Mouse (Mus musculus): ENCODE data around the gene Cdh26. TPM values are rescaled to one million over a fixed set of nuclear protein-coding genes. Genes with fewer than 3 reads are reported as not detected.

The Cdh26 gene
- polyA plus RNA-seq, 1 experiment, result not detected

DNA sequence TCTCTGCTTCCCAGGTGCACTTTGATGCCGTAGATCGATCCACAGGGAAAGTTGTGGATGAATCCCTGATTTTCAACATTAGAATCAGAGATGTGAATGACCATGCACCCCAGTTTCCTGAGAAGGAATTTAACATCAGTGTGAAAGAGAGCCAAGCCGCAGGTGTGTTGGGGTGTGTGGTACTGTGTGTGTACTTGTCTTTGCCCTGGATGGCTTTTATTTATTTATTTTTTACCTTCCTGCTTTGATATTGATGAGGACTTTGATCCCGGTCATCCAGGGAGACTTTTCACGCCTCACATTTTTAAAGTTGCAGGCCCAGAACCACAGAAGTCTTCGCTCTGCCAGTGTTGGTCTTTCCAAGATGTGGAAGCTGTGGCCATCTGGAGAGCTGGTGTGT lies 27.1 kb downstream of the Cdh26 start:
- Histone ChIP-seq H3K36me3 (ENCODE audit: control insufficient read depth) (no peaks in the 10 kb centered on the region), H3K9me3 (ENCODE audit: control insufficient read depth, low read length) (peaks cover 9% of the 10 kb centered on the region), H3K4me3 (replicated peaks) (no peak overlapping the region), H3K4me1 (ENCODE audit: control insufficient read depth) (no peaks in the 10 kb centered on the region), H3K27me3 (ENCODE audit: control insufficient read depth) (no peaks in the 10 kb centered on the region)
- TF ChIP-seq GATA1 (IDR thresholded peaks at IDR 0.05; ENCODE audit: low read length), result no peak
- TF ChIP-seq TAL1 (IDR thresholded peaks at IDR 0.05; ENCODE audit: low read length), result no peak

DNA sequence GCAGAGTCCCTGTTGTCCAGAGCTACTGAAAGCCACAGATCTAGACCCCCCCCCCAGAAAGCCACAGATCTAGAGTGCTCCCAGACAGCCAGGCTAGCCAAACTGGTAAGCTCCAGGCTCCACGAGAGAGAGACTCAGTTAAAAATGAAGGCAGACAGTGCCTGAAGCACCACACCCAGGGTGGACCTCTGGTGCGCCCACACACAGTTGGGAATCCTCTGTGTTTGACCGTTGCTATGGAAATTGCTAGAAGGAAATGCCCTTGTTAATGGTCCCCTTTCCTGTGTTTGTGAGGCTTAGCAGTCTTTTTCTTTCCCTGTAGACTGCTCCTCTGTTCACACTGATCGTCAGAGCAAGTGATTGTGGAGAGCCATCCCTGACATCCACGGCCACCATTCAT lies 30.0 kb downstream of the Cdh26 start:
- H3K4me1 ChIP-seq (ENCODE audit: control insufficient read depth), result no peaks in the 10 kb centered on the region
- no peak for TF ChIP-seq TAL1 (IDR thresholded peaks at IDR 0.05; ENCODE audit: low read length)
- no peak for TF ChIP-seq GATA1 (IDR thresholded peaks at IDR 0.05; ENCODE audit: low read length)
- H3K9me3 ChIP-seq (ENCODE audit: control insufficient read depth, low read length), result peaks cover 14% of the 10 kb centered on the region
- no peaks in the 10 kb centered on the region for H3K27me3 ChIP-seq (ENCODE audit: control insufficient read depth)
- H3K36me3 ChIP-seq (ENCODE audit: control insufficient read depth), result no peaks in the 10 kb centered on the region
- H3K4me3 ChIP-seq (replicated peaks), result no peak overlapping the region

DNA sequence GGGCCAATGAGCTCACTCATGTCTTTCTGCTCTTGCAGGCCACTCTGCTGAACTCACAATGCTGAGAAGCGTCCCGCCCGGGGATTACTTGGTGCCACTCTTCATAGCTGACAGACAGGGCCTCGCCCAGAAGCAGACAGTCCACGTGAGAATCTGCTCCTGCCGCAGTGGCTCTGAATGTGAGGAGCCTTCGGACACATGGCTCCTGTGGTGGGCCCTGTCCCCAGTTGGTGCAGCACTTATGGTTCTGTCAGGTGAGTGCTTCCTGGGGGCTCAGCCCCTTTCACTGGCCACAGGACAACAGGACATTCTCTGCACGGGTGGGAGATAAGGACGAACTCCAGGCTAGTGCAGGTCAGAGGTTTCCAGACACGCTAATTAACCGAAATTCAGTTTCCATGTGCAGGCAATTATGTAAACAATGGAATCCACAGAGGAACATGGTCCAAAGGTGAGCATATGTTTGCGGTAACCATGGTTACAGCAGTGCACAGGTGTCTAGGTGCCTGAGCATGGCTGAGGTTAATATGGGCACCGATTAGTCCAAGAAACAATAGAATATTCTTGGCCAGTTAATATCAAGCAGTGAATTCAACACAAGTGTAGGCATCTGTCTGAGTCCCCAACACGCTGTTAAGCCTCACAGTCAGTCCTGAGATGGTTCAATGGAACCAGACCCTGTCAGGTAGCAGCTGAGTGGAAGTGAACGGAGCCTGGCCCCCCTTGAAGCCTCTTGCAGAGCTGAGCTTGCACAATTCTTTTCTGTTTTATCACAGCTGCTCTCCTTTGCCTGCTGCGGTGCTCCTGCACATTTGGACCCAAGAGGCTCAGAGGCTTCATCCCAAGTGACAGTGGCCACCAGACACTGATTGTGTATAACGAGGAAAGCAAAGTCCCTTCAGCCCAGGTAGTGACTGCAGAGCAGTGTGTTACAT lies 41.5 kb downstream of the Cdh26 start:
- Histone ChIP-seq H3K9me3 (ENCODE audit: control insufficient read depth, low read length) (peaks cover 26% of the 10 kb centered on the region), H3K4me1 (ENCODE audit: control insufficient read depth) (no peaks in the 10 kb centered on the region), H3K36me3 (ENCODE audit: control insufficient read depth) (no peaks in the 10 kb centered on the region), H3K27me3 (ENCODE audit: control insufficient read depth) (no peaks in the 10 kb centered on the region), H3K4me3 (replicated peaks) (no peak overlapping the region)
- no peak for TF ChIP-seq TAL1 (IDR thresholded peaks at IDR 0.05; ENCODE audit: low read length)
- no peak for TF ChIP-seq GATA1 (IDR thresholded peaks at IDR 0.05; ENCODE audit: low read length)

DNA sequence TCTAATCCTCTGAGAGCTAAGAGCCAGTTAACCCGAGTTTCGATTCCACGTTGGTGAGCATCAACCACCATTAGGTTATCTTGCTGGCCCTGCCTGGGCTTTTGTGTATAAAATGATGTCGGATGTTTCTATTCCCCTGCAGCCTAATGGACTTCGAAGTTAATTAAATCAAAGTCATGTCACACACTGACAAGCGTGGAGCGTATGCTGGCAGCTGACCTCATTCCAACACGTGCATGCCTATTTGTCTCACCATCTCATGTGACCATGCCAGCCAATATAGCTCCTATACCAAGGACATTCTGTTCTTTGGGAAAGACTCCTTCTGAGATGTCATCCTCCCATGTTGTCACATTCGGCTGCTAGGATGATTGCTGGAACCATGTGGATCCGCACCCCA lies 43.6 kb downstream of the Cdh26 start:
- no peak overlapping the region for H3K4me3 ChIP-seq (replicated peaks)
- no peaks in the 10 kb centered on the region for H3K36me3 ChIP-seq (ENCODE audit: control insufficient read depth)
- H3K9me3 ChIP-seq (ENCODE audit: control insufficient read depth, low read length), result peaks cover 29% of the 10 kb centered on the region
- no peaks in the 10 kb centered on the region for H3K27me3 ChIP-seq (ENCODE audit: control insufficient read depth)
- no peaks in the 10 kb centered on the region for H3K4me1 ChIP-seq (ENCODE audit: control insufficient read depth)
- TF ChIP-seq GATA1 (IDR thresholded peaks at IDR 0.05; ENCODE audit: low read length), result no peak
- no peak for TF ChIP-seq TAL1 (IDR thresholded peaks at IDR 0.05; ENCODE audit: low read length)

DNA sequence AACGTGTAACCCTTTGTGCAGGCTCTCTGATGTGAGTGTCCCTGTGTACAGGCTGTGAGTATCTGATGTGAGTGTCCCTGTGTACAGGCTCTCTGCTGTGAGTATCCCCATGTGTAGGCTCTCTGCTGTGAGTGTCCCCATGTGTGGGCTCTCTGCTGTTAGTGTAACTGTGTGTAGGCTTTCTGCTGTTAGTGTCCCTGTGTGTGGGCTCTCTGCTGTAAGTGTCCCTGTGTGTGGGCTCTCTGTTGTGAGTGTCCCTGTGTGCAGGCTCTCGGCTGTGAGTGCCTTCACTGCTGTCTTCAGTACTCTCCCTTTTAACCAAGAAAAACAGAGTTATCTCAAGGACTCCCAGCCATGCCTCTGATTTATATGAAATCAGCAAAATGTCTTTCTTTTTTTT lies 46.9 kb downstream of the Cdh26 start:
- no peak overlapping the region for H3K4me3 ChIP-seq (replicated peaks)
- H3K4me1 ChIP-seq (ENCODE audit: control insufficient read depth), result no peaks in the 10 kb centered on the region
- no peaks in the 10 kb centered on the region for H3K36me3 ChIP-seq (ENCODE audit: control insufficient read depth)
- H3K27me3 ChIP-seq (ENCODE audit: control insufficient read depth), result no peaks in the 10 kb centered on the region
- no peak for TF ChIP-seq TAL1 (IDR thresholded peaks at IDR 0.05; ENCODE audit: low read length)
- no peak for TF ChIP-seq GATA1 (IDR thresholded peaks at IDR 0.05; ENCODE audit: low read length)
- H3K9me3 ChIP-seq (ENCODE audit: control insufficient read depth, low read length), result peaks cover 32% of the 10 kb centered on the region

DNA sequence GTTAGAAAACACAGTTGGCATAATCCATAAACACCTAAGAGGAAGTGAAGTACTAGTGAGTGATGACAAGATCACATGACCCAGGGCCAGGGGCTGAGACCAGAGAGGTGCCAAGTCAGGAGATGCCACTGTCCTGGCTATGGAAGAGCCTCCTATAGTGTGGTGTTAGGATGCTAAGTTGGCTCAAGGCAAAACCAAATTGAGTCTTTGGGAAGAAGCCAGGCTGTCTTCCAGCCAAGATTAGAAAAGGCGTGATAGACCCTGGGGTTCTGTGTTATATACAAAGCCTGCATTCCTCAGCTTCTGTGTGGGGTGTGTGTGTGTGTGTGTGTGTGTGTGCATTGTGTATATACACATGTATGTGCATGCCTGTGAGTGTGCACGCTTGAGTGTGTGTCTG lies 48.7 kb downstream of the Cdh26 start:
- H3K4me1 ChIP-seq (ENCODE audit: control insufficient read depth), result no peaks in the 10 kb centered on the region
- H3K36me3 ChIP-seq (ENCODE audit: control insufficient read depth), result no peaks in the 10 kb centered on the region
- no peak overlapping the region for H3K4me3 ChIP-seq (replicated peaks)
- no peaks in the 10 kb centered on the region for H3K27me3 ChIP-seq (ENCODE audit: control insufficient read depth)
- peaks cover 24% of the 10 kb centered on the region for H3K9me3 ChIP-seq (ENCODE audit: control insufficient read depth, low read length)
- no peak for TF ChIP-seq GATA1 (IDR thresholded peaks at IDR 0.05; ENCODE audit: low read length)
- no peak for TF ChIP-seq TAL1 (IDR thresholded peaks at IDR 0.05; ENCODE audit: low read length)

DNA sequence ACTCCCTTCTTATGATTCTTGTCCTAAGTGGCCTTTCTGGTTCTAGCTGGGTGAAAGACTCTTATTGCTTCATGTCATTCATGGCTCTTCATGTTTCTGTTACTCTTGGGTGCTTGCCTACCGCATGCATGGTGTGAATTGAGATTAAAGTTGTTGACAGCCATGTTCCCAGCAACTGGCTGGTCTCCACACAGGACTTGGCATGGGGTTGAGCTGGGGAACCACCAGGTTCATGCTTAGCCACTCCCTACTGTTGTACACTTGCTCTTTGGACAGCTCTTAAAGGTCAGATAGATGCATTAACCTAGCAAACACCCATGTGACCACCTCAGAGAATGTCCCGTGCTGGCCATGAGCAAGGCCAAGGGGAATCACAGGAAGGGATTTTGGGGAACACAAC lies 50.6 kb downstream of the Cdh26 start:
- TF ChIP-seq TAL1 (IDR thresholded peaks at IDR 0.05; ENCODE audit: low read length) (no peak), GATA1 (IDR thresholded peaks at IDR 0.05; ENCODE audit: low read length) (no peak)
- no peak overlapping the region for H3K4me3 ChIP-seq (replicated peaks)
- no peaks in the 10 kb centered on the region for H3K27me3 ChIP-seq (ENCODE audit: control insufficient read depth)
- H3K4me1 ChIP-seq (ENCODE audit: control insufficient read depth), result no peaks in the 10 kb centered on the region
- H3K36me3 ChIP-seq (ENCODE audit: control insufficient read depth), result no peaks in the 10 kb centered on the region
- H3K9me3 ChIP-seq (ENCODE audit: control insufficient read depth, low read length), result peaks cover 13% of the 10 kb centered on the region

DNA sequence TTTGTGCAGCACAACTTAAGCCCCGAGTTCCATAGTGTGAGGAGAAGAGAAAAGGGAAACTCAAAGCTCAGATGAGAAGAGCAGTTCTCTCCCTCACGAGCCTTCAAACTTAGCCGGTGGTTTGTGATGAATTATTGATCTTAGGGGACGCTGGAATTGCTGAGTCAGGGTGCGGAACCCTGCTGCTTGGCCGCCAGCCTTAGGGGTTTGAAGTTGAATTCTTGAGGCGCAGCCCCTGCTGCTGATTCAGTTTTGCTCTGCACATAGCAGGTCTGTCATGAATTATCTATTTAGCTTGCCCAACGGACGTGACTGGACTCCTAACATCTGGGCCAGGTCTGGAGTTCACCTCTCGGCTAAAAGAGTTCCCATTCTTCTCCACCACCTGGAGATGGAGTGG lies 53.1 kb downstream of the Cdh26 start:
- TF ChIP-seq GATA1 (IDR thresholded peaks at IDR 0.05; ENCODE audit: low read length) (no peak), TAL1 (IDR thresholded peaks at IDR 0.05; ENCODE audit: low read length) (no peak)
- Histone ChIP-seq H3K4me3 (replicated peaks) (no peak overlapping the region), H3K9me3 (ENCODE audit: control insufficient read depth, low read length) (peaks cover 7% of the 10 kb centered on the region)

DNA sequence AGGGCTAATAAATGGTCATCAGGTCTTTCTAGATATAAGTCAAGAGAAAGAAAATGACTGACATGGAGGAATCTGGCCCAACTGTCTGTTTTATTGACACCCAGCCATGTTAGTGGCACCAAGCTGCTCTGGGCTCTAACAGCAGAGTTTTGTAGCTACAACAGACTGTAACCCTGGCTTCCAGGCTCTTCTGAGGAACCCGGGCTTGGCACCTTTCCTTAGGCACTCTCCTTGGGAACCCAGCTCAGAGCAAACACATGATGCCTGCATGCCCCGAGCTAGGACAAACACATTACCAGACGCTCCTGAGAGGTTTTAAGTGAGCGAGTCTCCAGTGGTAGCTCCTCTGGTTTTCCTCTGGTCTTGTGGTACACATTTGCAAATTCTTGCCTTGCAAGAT lies 57.9 kb downstream of the Cdh26 start:
- no peaks in the 10 kb centered on the region for H3K36me3 ChIP-seq (ENCODE audit: control insufficient read depth)
- H3K4me3 ChIP-seq (replicated peaks), result no peak overlapping the region
- no peaks in the 10 kb centered on the region for H3K4me1 ChIP-seq (ENCODE audit: control insufficient read depth)
- no peaks in the 10 kb centered on the region for H3K27me3 ChIP-seq (ENCODE audit: control insufficient read depth)
- TF ChIP-seq TAL1 (IDR thresholded peaks at IDR 0.05; ENCODE audit: low read length) (no peak), GATA1 (IDR thresholded peaks at IDR 0.05; ENCODE audit: low read length) (no peak)
- H3K9me3 ChIP-seq (ENCODE audit: control insufficient read depth, low read length), result peaks cover 3% of the 10 kb centered on the region

More for the DNA sequence above, 53.1 kb downstream of the Cdh26 start:
- Histone ChIP-seq H3K36me3 (ENCODE audit: control insufficient read depth) (no peaks in the 10 kb centered on the region), H3K4me1 (ENCODE audit: control insufficient read depth) (no peaks in the 10 kb centered on the region), H3K27me3 (ENCODE audit: control insufficient read depth) (no peaks in the 10 kb centered on the region)
